Mouse (Mus musculus): Measurements from ENCODE around the gene Fa2h. TPM values are rescaled to one million over a fixed set of nuclear protein-coding genes. Genes with fewer than 3 reads are reported as not detected.
A peak's percentile ranks its signal among the peaks of the same experiment; 100 is the strongest.

The Fa2h gene
- not detected for polyA plus RNA-seq (2017; shearing (Covaris generic))

DNA sequence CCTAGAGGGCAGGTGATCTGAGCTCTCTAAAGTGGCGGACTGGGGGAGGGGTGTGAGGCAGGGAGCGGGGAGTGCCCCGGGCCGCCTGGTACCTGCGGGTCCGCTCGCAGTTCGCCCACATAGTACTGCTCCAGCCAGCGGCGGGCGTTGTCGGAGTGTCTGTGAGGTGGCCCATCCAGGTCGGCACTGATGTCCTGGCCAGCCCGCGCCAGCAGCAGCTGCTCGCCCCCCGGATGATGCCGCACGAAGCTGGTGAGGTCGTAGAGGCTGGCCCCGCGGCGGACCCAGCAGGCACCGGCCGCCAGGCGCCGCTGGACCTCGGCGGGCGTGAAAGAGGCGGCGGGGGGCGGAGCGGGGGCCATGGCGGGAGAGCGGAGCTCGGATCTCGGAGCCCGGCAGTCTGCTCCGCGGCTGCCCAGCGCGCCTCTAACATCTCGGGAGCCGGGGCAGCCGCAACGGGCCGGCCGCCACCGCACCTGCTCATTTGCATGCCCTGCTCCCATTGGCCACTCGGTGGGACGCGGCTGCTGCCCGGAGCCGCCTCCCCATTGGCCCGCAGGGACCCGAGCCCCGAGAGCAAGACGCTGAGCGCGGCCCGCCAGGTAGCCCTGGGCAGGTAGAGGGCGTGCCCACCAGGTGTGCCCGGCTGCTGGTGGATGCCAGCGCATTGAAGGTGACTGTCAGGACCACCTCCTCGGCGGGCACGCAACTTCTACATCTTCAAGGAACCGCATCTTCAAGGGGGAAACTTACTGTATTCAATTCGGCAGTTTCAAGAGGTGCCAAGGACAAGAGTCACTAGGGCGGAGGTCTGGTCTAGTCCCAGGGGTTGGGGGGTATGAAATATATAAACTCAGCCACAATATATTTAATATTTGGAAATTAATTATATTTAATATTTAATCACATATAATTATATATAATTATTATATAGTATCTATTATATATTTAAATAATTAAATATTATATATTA is at the start of gene Fa2h:
Gene Fa2h, minus strand, starts transcription at position 434 of the 973 bp plus-strand sequence.
- peak; percentile 61 for ATAC-seq

DNA sequence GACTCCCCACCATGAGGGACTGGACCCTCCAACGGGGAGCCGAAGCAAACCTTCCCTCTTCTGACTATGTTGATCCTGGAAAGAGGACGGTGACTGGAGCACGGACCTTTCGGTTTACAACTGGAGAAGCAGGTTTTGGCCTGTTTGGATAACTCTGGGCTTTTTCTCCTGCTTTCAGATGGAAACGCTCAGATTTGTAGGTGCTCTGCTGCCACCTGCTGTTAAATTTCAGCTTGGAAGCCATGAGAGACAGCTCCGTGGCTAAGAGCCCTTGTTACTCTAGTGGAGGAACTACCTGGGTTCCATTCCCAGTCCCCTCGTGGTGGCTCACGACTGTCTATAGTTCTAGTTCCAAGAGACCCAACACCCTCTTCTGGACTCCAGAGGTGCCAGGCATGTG is 45.6 kb upstream of the Fa2h start:
- peak; percentile 73 for ATAC-seq

DNA sequence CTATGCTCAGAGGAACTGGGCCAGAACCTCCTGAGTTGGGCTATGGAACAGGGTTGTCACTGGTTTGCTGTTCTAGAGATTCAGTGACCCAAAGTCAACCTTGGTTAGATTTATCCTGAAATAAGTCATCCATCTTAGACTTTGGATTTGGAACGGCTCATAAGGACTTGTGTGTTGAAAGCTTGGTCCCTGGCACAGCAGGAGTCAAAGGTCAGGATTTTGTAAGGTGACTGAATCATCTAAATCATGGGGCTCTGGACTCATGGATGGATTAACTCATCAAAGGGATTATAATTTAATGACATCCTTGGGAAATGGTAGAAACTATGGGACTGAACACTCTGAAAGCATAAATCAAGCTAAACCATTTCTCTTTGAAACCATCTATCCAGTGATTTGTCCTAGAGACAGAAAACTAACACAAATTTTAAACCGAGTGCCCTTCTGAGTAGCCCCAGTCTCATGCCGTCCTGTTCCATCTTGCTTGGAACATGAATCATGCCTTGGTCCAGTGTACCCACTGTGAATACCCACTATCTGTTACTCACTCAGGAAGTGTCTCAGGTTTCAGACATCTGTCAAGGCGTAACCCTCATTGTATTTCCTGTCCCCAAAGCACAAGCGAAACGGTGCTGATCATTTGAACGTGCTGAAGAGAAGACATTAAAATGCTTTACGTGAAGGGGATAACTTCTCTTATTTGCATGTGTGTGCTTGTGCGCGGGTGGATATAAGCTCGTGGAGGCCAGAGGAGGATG is 41.6 kb upstream of the Fa2h start:
- ATAC-seq, result peak; percentile 89

DNA sequence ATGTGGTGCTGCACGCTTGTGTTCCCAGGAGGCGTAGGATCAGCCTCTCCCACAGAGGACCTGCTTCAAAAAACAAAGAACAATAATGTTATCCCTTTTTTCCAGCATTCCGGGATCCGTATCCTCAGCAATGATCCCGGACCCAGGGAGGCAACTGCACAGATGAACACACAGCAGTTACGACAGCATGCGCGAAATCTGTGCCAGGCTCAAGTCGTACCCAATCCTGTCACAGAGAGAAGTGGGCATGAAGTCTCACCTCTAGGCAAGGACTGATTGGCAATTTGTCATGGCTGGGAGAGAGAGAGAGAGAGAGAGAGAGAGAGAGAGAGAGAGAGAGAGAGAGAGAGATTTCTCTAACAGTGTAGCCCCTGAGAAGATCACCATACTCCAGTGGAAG is 31.0 kb upstream of the Fa2h start:
- no peak for ATAC-seq

DNA sequence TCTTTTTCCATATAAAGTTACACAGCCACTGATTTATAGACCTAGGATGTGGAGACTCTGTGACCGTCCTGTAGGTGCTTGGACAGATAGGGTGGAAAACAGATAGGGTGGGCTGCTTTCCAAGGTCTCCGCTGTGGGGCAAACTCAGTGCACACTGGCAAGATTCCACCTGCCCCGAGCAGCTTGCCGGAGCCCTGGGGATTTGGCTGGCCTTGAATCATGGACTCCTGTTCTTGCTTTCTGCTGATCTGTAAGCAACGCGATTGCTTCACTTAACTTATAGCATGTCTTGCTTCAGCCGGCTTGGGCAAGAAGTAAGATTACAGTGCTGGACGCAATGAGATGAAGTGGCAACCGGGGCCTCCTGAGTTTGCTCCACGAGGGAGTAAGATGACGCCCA is 30.6 kb upstream of the Fa2h start:
- ATAC-seq, result no peak

DNA sequence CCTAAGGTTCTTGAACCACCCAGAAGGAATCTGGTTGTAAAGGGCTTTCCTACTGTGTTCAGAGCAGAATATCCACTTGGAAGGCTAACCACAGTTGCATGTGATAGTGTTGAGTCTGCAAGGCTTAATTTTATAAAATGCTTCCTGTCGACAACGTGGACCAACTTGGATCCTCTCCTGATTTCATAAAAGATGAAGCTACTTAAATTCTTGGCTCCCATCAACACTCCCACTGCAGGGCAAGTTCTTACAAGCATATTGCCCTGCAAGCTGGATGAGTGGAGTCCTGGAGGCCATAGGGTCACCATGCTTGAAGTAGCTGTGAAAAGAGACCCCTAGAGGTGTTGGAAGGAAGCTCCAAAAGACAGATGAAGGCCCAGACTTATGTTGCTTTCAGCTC is 29.0 kb upstream of the Fa2h start:
- no peak for ATAC-seq

DNA sequence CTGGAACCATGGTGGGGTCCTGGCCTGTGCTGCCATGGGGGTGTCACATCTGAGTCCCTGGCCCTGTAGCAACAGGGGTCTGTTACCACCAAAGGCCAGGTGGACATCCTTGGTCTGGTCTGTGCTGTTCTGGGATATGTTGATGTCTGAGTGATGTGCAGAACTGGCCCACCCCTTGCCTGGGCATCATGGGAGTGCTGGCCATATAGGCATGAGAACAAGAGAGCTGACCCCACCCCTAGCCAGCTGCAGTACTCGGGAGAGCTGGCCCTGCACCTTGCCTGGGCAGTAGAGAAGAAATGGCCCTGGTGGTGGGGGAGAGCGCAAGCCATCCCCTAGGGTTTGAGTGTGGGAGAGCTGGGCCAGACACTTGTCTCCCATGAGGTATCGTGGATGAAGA is 25.5 kb upstream of the Fa2h start:
- no peak for ATAC-seq

DNA sequence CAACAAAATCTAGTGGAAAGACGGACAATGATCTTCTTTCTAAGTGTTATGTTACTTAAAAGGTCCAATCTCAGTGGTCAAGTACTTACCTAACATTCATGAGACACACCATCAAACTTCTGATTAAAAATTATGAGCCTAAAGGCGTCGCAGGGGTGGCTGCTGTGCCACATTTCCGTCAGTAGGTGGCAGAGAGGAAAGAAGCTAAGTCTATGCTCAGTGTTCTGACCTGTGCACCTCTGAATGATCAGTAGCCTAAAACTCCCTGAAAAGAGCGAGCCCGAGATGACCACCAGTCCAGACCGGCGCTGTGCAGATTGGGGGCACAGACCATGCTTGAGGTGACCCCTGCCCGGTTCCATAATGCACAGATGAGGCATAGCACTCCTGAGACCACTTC is 25.0 kb upstream of the Fa2h start:
- ATAC-seq, result peak; percentile 80

DNA sequence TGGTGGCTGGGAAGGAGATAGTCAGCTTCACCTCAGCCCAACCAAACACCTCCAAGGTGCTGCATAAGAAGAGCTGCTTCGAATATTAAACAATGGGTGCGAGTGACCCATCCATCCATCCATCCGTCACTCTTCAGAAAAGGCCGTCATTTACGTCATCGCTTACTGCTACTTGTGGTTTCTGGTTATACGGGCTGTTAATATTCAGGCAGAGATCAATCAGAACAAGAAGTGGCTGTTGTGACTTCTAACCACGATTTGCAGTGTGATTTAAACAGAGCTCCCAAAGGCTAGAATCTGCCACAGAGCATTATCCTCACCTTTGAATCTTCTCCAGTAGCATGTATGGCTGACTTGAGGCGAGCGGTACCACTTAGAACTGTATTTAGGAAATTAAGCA is 23.6 kb upstream of the Fa2h start:
- ATAC-seq, result no peak

DNA sequence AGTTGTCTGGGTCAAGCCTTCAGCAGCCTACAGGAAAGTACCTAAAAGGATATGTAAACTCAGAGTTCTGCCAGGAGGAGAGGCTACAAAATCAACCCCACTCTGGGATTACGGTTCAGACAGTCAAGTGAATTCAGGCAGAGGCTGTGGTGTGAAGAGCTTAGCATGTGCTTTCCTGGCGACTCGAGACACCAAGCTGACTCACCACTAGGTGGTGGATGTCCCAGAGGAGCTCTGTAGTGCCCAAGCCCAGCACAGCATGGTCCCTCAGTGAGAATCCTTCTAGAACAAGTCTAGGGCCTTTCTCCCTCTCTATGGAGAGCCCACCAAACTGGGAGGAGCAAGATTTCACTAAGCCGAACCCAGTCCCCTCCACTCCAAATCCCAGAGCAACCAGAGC is 9.8 kb upstream of the Fa2h start:
- peak; percentile 51 for ATAC-seq

DNA sequence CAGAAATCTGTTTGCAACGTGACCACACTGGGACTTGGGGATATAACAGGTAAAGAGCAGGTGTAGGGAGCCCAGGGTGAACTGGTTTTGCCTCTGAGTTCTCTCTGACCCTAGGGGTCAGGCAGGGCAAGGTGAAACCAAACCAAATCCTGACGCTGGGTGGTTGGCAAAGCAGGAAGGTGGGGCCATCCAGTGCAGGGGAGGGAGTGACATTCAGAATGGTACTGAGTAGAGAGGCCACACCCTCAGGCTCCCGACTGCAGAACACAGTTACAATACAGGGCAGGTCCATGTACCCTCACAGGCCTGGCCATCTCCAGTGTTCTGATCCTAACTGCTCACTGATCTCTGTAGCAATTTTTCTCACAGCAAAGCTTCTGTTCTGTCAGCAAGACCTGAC is 2.4 kb downstream of the Fa2h start:
- ATAC-seq, result no peak

DNA sequence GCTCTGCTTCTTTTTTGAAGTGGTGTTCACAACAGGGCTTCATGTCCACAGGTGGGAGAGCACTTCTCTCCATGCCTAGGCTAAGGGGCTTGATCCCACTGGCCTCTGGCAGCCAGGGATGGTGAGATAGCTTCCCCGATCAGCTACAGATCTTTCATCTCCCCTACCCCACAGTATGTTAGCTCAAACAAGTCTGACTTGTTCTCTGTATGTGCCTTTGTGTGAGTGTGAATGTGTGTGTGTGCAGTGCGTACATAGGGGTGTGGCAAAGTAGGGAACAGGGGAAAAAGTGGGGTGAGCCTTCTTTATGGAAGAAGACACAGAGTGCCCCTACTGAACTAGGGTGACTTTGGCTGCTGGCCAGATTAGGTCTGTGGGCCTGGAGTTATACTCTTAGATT is 2.8 kb downstream of the Fa2h start:
- ATAC-seq, result no peak

DNA sequence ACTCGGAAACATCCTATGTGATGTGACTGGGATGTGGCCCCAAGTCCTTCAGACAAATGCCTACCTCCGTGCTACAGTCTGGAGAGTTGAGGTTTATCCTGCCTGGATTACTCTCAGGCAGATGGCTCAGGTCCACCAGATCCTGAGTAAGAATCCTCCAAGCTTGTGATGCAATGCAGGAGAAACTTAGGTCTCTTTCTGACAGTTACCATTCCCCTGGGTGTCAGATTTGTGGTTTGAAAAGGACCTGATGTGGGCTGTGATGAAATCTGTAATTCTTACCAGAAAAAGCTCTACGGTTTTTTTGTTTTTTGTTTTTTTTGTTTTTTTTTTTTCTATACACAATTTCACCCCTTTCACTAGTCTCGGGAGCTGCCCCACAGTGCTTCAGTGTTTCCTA is 4.0 kb downstream of the Fa2h start:
- no peak for ATAC-seq

DNA sequence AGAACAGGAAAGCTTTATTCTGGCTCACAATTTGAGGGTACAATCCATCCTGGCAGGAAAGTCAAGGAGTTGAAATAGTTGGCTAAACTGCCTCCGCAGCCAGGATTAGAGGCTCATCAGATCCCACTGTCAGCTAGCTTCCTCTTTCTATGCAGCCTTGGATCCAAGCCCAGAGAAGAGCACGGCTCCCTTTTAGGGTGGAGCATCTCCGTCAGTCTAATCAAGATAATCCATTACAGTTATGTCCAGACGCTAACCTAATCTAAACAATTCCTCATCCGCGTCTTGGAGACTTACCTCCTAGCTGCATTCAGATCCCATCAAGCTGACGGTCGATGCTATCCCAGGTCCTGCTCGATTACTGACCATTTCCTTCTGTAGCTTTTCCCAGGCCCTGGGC is 7.7 kb downstream of the Fa2h start:
- ATAC-seq, result no peak

DNA sequence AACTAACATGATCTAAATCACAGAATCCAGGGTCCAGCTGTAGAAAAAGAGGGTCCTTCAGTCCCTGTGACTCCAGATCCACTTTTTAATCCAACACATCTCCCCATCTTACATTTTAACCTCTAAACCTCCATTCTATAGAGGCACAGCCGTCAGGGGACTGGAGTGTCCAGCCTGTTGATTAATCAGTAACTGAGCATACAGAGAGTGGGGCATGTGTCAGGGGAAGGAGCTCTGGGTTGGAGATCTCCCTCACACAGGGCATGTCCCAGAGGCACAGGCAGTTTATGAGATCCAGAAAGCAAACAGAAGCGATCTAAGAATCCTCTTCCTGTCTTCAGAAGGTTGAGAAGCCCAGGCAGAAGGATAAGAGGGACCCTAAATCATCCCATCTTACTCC is 9.0 kb downstream of the Fa2h start:
- no peak for ATAC-seq

DNA sequence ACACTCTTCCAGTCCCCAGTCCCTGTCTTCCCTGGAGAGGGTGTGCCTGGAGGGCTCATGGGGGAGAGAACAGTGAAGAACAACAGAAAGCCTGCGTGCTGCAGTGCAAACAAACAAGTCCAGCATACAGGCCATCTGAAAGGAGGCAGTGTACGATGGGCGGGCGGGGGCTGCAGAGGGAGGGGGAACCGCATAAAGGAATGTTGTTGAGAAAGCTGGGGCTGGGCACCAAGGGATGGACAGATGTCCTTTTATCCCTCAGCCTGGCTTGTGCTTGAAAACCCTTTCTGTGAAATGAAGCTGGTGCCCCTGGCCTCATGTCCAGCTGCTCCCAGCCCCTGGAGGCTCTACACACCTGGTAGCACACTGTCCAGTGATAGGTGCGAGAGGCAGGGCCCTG is 18.4 kb downstream of the Fa2h start:
- no peak for ATAC-seq

DNA sequence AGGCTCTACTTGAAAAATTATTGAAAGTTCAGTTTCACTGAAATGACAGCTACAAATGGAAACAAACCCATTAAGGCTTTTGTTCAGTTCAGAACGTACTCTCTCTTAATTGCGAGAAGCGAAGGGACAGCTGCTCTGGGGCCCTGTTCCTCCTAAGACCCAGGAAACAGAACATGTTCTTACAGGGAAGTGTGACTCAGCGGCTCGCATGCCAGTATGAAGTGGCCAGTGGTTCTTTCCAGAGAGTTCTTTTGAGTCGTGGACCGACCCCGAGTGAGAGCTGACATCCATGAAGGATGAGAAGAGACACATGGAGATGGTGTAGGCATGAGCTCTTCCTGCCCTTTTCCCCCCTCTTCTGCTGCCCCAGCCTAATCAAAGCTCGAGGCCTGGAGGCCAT is 23.9 kb downstream of the Fa2h start:
- no peak for ATAC-seq

DNA sequence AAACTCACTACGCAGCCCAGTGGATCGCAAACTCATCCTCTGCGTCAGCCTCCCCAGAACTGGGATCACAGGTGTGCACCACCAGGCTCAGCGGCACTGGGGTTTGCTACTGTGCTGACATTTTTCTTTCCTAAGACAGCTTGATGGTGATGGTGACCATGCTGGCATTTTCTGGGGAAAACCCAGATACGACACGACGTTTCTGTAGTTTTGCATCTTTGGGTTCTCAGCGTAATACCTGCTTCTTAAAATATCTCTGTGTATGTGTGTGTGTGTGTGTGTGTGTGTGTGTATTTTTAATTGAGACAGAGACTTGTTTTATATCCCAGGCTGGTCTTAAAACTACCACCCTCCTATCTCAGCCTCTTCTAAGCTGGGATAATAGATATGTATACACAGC is 26.3 kb downstream of the Fa2h start:
- no peak for ATAC-seq

DNA sequence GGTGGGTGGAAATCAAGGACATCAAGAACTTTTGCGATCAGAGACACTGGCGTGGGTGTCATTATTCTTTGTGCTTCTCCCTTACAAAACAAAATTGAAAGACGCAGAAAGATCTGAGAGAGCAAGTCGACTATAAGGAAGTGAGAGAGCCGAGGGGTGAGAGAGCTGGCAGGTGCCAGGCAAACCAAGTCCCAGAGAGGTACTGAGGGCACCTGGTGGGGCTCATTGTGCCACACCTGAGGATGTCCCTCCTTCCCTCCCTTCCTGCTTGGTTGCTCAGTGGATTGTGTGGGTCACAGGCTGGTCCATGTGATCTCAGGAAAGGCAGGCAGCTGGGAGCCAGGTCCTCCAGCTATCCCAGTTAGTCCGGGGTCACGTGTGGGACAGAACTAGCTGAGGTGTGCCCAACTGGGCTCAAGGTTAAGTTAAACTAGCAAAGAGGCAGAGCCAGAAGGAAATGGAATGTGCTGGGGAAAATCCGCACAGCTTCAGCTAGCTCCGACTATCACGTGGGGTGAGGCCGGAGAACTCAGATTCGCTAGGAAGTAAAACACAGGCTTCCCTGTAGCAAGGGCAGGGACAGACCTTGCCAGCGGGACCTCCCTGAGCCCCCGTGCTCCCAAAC is 26.9 kb downstream of the Fa2h start:
- ATAC-seq, result no peak

DNA sequence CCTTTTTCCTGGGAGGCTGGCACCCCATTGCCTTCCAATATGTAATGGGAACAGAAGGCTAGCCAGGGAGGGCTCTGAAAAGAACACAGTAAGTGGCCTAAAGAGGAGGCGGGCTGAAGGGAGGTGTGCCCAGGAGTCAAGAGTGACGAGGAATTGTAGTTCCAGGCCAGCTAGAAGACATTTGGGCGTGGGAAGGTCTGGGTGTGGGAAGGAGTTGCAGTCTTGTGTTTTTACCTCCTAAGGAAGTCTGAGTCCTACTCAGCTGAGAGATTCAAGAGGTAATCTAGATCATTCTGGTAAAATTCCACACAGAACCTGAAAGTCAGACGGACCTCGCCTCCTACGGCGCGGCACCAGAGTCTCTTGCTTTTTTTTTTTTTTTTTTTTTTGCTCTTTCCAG is 30.1 kb downstream of the Fa2h start:
- ATAC-seq, result no peak

DNA sequence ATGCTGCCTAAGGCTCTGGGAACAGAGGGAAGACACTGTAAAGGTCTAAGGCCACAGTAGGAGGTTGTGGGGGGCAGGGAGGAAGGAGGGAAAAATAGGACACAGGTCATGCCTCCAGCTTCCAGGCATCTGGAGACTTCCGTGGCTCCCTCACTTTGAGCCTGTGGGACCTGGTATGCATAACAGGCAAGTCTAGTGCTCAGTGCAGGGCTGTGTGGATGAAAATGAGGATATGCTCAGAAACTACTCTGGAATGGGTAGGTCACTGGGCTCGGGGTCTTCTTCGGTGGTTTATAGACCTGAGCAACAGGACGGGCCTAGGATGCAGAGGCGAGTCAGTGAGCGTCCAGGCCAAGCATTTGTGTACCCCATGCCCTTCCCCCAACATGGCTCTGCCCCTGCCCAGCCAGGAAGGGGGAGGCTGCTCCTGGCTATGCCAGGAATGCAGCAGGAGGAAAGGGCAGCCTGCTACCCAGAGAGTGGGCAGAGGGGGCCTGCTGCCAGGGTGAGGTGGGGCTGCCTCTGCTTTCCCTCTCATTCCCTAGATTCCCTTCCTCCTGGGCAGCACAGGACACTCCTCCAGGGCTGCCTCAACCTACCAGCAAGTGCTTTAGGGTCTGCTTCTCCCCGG is 32.9 kb downstream of the Fa2h start:
- ATAC-seq, result no peak

DNA sequence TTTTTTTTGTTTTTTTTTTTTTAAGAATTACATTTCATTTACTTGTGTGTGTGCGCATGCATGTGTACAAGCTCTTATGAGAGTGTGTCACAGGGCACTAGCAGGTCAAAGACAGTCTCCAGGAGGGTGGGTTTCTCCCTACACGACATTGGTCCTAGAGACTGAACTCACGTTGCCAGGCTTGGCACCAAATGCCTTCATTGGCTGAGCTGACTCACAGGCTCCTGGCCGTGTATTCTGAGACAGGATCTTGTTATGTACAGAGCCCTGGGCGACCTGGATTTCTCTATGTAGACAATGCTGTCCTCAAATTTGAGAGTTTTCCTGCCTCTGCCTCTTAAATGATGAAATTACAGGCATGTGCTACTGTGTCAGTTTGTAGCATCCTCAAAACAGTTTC is 33.7 kb downstream of the Fa2h start:
- ATAC-seq, result no peak

DNA sequence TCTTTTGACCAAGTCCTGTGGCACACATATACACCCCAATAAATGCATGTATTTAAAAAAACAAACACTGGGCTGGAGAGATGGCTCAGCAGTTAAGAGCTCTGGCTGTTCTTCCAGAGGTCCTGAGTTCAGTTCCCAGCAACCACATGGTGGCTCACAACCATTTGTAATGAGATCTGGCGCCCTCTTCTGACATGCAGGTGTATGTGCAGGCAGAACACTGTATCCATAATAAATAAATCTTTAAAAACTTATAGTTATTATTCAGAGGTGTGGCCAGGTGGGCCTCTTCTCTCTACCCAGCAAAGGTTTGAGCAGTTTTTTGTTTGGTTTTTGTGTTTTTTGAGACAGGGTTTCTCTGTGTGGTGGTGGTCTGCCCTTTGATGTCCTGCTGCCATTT is 34.7 kb downstream of the Fa2h start:
- ATAC-seq, result no peak
